Mouse (Mus musculus) G1E (cell line): ENCODE data around the gene Magoh.

Experiments used
- CTCF ChIP-seq: IDR thresholded peaks from 2 replicates; pipeline ENCODE4 v1.5.1; 2012; ENCODE audit warnings: low read depth, low read length, inconsistent platforms, mixed read lengths
- GATA1 ChIP-seq: IDR thresholded peaks from 2 replicates; pipeline ENCODE4 v1.6.1; 2012; ENCODE audit warnings: borderline replicate concordance, low read length, inconsistent platforms, mixed read lengths
- TAL1 ChIP-seq: conservative IDR thresholded peaks from 2 replicates; pipeline ENCODE4 v1.6.1; 2012; ENCODE audit warnings: low read depth, low read length, inconsistent platforms, mixed read lengths

DNA sequence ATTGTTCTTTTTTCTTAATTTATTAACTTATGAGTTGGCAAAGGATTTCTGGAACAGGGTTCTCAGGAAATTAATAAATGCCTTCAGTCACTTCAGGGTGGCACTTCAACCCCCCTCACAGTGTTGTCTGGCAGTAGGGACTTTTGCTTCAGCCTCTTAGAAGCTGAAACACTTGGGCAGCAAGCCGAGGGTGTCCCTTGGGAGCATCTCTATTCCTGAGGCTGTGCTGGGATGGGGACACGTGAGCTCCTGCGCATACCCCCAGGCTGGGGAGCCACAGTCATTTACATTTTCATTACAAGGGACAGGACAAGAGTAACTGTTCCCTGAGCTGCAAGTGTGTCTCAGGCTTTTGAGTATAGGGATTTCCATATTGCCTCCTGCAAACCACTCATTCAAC is 41.6 kb upstream of the Magoh start:
- TF ChIP-seq CTCF, result no peak
- no peak for TF ChIP-seq TAL1
- TF ChIP-seq GATA1, result no peak
